Mouse (Mus musculus): ENCODE measurements around the gene Apbb2. TPM values are rescaled to one million over a fixed set of nuclear protein-coding genes. Genes with fewer than 3 reads are reported as not detected.

Gene Apbb2
- total RNA-seq, 2 experiments from 2014 or later = 54.5 to 58.6 TPM

DNA sequence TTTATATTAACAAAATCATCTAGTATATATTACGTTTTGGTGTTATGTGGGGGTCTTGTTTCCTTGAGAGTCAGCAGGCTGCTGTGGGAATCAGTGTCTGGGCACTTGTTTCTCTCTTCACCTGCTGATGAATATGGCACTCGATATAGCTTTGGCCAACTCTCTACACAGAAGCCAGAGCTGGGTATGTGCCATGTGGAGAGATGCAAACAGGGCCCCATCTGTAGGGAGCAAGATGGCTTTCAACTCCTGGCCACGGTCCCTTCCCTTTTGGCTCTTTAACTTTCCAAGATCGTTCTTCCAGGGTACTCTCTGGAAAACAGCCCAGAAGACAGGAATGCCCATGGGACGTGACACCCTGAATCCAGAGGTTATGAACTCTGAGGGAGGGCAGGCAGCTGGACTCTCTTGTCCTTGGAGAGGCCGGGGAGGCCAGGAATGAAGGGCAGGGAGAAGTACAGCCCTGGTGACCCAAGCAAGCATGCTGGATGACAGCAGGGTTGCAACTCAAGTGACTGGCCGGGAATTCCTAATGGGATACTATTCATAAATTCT, 266.7 kb downstream of the Apbb2 start:
- DNase-seq (ENCODE audit: low spot score in 2 of 2) = no peak
- Histone ChIP-seq H3K4me3 (no peak overlapping the region), H3K27ac (no peak overlapping the region)
- no peak for TF ChIP-seq CTCF (conservative IDR thresholded peaks at IDR 0.05)

DNA sequence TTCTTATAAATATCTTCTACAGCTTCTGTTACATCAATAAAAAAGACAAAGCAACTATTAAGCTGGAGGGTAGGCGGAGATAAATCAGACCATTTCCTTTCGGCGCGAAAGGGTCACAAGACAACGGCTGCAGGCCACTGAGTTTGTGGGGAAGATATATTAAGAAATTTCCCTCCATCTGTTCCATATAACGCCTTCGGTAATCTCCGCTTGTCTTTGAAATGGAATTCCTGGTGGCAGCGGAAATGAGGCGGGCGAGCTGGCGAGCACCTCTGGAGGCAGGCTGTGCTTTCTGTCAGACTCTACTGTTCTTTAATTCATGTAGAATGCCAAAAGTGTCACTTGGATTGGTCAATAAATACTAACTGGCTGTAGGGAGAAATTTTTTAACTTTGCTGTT, 267.5 kb downstream of the Apbb2 start:
- no peak overlapping the region for H3K27ac ChIP-seq
- TF ChIP-seq CTCF (conservative IDR thresholded peaks at IDR 0.05) = no peak
- no peak for DNase-seq (ENCODE audit: low spot score in 2 of 2)
- H3K4me3 ChIP-seq = no peak overlapping the region

DNA sequence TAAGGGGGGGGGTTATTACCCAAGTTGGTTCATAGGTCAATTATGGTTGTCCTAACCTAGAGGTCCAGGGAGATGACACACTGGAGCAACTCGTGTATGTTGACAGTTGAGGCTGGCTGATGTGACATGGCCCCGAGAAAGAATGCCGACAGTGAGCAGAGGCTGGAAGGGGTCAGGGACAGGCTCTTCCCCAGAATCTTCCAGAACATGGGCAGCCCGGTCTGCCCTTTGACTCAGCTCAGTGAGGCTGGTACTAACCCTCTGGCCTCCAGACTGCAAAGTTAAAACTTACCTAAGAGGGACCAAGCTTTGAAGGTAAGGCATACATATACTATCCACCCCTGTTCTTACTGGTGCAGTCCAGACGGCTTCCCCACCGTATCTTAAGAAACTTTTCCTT, 268.0 kb downstream of the Apbb2 start:
- Histone ChIP-seq H3K4me3 (no peak overlapping the region), H3K27ac (no peak overlapping the region)
- TF ChIP-seq CTCF (conservative IDR thresholded peaks at IDR 0.05) = no peak
- DNase-seq (ENCODE audit: low spot score in 2 of 2) = no peak

DNA sequence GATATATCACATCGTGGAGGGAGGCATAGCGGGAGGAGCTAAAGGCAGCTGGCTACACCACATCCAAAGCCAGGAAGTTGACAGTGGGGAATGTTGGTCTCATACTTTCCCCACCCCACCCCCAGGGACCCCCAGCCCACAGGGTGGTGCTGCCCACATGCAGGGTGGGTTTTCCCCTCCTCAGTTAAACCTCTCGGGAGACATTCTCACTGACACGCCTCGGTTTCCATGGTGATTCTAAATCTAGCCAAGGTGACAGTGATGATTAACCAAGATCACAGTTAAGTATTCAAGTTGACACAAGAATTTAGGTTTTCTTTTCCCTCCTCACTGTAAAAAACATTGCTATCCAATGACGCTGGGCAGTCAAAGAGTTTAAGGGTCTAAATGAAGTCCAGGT, 270.2 kb downstream of the Apbb2 start:
- no peak for TF ChIP-seq CTCF (conservative IDR thresholded peaks at IDR 0.05)
- no peak overlapping the region for H3K27ac ChIP-seq

DNA sequence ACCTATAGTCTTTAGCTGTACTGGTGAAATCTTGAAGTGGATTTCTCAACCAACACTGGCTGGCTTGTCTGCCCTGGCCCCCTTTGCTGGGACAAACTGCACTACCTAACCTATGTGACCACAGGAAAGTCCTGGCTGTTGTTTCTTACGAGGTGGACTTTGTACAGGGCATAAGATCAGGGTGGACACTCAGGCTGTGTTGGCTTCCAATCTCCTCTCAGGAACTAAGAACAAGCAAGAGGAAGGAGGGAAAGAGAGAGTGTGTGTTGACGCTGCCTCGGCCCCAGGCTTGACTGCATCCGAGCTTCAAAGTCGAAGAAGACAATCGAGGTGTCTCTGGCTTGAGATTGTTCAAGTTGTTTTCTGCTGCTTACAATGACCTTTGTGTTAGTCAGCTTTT, 271.8 kb downstream of the Apbb2 start:
- Histone ChIP-seq H3K27ac (no peak overlapping the region), H3K4me3 (no peak overlapping the region)
- no peak for DNase-seq (ENCODE audit: low spot score in 2 of 2)
- TF ChIP-seq CTCF (conservative IDR thresholded peaks at IDR 0.05) = no peak

More for the DNA sequence above, 270.2 kb downstream of the Apbb2 start:
- DNase-seq (ENCODE audit: low spot score in 2 of 2) = no peak
- no peak overlapping the region for H3K4me3 ChIP-seq

DNA sequence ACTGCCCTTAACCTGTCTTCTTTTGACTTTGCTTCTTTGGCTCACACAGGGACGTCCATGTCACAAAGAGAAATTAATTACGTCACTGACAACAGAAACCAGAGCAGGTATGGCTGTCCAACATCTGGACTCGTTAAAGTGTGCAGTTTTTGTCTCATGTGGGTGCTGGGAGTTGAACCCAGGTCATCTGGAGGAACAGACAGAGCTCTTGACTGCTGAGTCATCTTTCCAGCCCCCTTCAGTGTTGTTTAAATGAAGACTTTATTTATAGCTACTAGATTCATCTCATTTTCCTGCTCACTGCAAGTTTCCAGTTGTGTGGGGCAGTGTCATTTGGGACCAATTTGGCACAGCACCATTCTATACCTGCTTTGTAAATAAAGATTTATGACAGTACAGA, 273.4 kb downstream of the Apbb2 start:
- Histone ChIP-seq H3K27ac (no peak overlapping the region), H3K4me3 (no peak overlapping the region)
- DNase-seq (ENCODE audit: low spot score in 2 of 2) = no peak
- TF ChIP-seq CTCF (conservative IDR thresholded peaks at IDR 0.05) = no peak

DNA sequence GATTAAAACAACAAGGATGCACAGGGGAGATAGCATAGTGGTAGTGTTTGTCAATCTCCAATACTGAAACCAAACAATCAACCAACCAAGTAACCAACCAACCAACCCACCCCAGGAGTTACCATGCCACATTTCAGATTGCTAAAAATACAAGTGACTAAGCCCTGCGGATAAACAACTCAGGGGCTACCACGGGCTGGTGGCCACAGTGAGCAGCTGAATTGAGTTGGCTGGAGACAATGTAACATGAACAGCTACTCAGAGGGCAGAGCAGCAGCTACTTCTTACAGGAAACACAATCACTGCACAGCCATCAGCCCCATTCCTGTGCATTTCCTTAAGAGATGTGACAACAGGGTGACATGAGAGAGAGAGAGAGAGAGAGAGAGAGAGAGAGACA, 274.4 kb downstream of the Apbb2 start:
- no peak overlapping the region for H3K4me3 ChIP-seq
- DNase-seq (ENCODE audit: low spot score in 2 of 2) = no peak
- no peak for TF ChIP-seq CTCF (conservative IDR thresholded peaks at IDR 0.05)

DNA sequence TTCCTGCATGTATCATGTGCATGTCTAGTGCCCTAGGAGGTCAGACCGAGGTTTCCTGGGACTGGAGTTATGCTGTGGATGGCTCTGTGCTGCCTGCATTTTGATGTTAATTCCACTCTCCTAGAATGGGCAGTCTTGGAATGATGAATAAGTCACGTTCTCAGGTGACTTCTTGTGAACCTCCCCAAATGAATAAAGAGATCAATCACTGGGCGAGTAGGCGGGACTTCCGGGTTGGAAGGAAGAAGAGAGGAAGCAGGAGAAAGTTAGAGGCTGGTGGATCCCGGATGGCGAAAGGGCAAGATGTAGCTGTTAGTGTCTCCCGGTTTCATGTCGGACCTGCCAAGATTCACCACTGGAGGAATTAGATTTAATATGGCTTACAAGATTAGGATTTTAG, 276.3 kb downstream of the Apbb2 start:
- no peak for DNase-seq (ENCODE audit: low spot score in 2 of 2)
- H3K4me3 ChIP-seq = no peak overlapping the region
- H3K27ac ChIP-seq = no peak overlapping the region
- no peak for TF ChIP-seq CTCF (conservative IDR thresholded peaks at IDR 0.05)

More for the DNA sequence above, 274.4 kb downstream of the Apbb2 start:
- no peak overlapping the region for H3K27ac ChIP-seq

DNA sequence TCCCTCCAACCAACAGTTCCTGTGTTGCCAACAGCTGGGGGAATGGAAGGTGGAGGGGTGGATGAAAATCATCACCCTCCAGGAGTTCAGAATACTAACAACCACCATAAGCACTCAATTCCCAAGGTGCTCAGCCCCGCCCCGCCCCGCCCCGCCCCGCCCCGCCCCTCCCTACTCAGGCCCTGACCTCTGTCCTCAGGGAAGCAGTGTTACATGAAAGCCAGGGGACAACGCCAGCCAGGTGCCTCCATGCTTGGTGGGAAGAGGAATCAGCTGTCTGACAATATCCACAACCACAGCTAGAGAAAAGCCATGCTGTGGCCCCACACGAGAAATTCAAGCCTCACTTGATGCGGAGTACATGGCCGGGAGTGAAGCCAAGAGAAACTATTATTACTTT, 276.7 kb downstream of the Apbb2 start:
- Histone ChIP-seq H3K27ac (no peak overlapping the region), H3K4me3 (no peak overlapping the region)
- no peak for DNase-seq (ENCODE audit: low spot score in 2 of 2)
- no peak for TF ChIP-seq CTCF (conservative IDR thresholded peaks at IDR 0.05)

DNA sequence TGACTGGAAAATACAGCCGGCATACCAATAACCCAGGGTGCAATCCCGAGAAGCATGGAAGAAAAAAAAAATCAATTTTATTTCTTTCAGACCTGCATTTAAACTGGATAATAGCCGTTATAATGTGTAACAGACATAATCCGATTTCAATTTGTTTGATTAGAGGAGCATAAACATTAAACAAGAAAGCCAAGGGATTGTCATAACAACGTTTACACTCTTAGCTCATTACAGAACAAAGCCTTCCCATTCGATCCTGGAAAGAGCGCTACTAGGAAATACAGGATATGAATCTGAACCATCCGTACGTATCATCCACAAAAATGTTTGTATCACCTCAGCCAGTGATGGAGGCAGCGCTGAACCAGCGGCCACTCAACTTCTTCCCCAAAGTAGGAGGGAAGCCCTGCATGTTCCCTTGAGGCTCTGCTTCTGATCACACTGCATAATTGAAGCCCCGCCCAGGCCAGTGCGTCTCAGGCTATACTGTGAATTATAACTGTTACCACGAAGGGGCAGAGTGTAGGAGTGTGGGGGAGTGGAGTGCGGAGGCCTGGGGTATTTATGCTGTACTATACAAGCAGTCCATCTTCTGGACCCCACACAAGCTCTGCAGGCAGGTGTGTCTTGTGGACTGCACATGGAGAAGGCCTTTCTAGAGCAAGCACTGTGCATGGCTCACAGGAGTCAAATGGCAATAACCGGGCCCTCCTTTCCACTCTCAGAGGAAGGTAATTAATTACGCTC, 278.1 kb downstream of the Apbb2 start:
- no peak for DNase-seq (ENCODE audit: low spot score in 2 of 2)
- H3K4me3 ChIP-seq = no peak overlapping the region; the same call in 1 of the 2 replicates
- H3K27ac ChIP-seq = peak overlapping the region; percentile 29; the same call in 1 of the 2 replicates
- TF ChIP-seq CTCF (conservative IDR thresholded peaks at IDR 0.05) = no peak

DNA sequence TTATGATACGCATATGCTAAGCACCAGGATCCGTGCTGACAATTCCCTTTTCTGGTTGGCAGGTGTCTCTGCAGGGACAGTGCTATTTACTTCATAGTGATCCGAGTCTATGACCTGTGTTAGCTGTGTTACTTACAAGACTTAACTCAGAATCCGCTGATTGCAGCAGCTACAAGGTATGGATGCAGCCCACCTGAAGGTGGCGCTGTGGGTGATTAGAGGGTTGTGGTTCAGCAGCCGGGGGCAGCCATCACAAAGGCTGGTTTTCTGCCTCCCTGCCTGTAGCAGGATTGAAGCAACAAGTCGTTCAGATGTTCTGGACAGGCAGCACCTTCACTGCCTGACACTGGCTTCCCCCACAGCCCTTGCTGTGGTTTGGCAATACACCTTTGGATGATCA, 280.0 kb downstream of the Apbb2 start:
- peak; percentile 79 for TF ChIP-seq CTCF (conservative IDR thresholded peaks at IDR 0.05)
- H3K27ac ChIP-seq = peak overlapping the region; percentile 52; the same call in 1 of the 2 replicates
- DNase-seq (ENCODE audit: low spot score in 2 of 2) = peak in 1 of 2 experiments; percentile 57
- peak overlapping the region; percentile 49 for H3K4me3 ChIP-seq

DNA sequence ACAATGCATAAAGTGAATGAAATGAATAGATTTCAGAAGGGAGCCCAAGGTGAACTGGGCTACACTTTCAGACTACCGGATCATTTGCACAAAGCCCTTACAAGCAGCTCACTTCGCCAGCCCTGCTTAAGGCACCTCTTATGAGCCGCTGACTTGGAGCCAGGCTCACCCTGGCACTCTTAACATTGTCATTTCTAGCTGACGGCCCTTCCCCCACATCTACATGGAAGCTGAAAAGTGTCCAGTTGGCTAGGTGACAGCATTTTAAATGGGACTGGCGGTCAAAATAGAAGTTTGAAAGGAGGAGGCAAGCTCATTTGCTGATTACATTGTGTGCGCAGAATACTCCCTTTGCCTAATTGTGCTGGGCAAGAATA, 280.6 kb downstream of the Apbb2 start:
- TF ChIP-seq CTCF (conservative IDR thresholded peaks at IDR 0.05) = no peak
- Histone ChIP-seq H3K27ac (peak overlapping the region; percentile 52; the same call in 1 of the 2 replicates), H3K4me3 (peak overlapping the region; percentile 49)
- peak; percentile 33 to 38 for DNase-seq (ENCODE audit: low spot score in 2 of 2)

DNA sequence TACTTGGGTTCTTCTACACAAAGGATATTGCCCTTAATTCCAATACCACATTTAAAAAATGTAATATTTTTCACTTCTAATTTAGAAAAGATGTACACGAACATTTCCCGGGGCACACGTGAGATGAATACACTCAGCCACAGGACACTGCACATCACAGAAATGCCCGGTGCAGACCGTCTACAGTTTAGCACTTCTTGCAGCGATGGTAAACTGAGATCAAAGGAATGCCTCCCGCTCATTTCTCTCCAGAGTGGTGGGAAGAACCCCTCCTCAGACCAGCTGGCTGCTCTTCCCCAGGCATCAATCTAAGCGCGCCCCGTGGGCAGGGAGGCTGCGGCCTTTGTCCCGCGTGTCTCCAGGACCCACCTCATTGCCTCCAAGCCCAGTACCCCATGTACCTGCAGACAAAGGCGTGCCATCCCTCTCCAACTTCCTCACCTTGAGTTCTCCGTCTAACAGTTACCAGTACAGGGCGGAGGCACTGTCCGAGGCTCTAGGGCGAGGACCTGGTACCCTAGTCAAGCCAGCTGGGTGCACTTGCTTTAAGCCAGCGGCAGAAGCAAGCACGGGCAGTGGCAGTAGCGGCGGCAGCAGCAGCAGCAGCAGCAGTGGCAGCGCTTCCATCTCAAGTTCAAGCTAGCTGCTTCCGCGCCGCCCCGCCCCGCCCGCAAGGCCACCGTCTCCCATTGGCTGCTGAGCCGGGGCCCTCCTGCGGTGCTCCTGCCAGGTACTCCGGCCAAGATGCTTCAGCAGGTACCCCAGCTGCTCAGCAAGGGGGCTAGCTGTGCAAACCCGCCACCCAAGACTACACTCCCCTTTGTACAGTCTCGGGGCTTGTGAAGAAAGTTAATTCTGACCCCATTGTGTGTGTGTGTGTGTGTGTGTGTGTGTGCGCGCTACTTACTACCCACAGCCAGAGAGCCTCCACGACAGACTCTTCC, 281.3 kb downstream of the Apbb2 start:
- peak overlapping the region; percentile 52 for H3K27ac ChIP-seq
- no peak for DNase-seq (ENCODE audit: low spot score in 2 of 2)
- H3K4me3 ChIP-seq = peak overlapping the region; percentile 49
- TF ChIP-seq CTCF (conservative IDR thresholded peaks at IDR 0.05) = no peak

Measured in layer of hippocampus, adult 2 months (tissue).